In genomic region chr19:22883744-22884317, GRCm38 (mm10) we compare ENCODE assay signal across 8 mouse cellular contexts.
DNase-seq lines count a peak whose midpoint lies in the region; ATAC-seq and TF ChIP-seq lines count a peak whose summit lies in the region.

No protein-coding gene starts in this region.

- peak; percentile 22 for DNase-seq in urinary bladder, postnatal 14 days (ENCODE audit: low spot score)
- DNase-seq in urinary bladder, postnatal 25 days (ENCODE audit: low spot score): no peak
- peak; percentile 84 for DNase-seq in embryo, embryonic 11 days
- peak; percentile 58 for DNase-seq in heart, adult 8-10 months (ENCODE audit: low spot score)
- peak; percentile 31 to 40 for DNase-seq in kidney, adult 8-10 months
- no peak for DNase-seq in spleen, postnatal 10 days (ENCODE audit: low spot score in 2 of 2)

- H3K4me1 ChIP-seq in limb, embryonic 12.5 days (replicated peaks): peaks cover 7% of the 10 kb centered on the region; the same call in 1 of the 2 replicates

- no peak overlapping the region for H3K9ac ChIP-seq in limb, embryonic 12.5 days (replicated peaks)

- no peaks in the 10 kb centered on the region for H3K9me3 ChIP-seq in limb, embryonic 12.5 days

- peaks cover 10% of the 10 kb centered on the region; the same call in 1 of the 2 replicates for H3K27me3 ChIP-seq in limb, embryonic 12.5 days
- H3K27me3 ChIP-seq in myocyte (ENCODE audit: control insufficient read depth, insufficient read depth, insufficient read length): no peaks in the 10 kb centered on the region

- WGBS in limb, embryonic 12.5 days: 22% methylated on average over 18 of the region's 18 CpGs

- no peaks in the 10 kb centered on the region for H3K36me3 ChIP-seq in limb, embryonic 12.5 days
- no peaks in the 10 kb centered on the region for H3K36me3 ChIP-seq in myocyte (ENCODE audit: control insufficient read depth, insufficient read depth)

- H3K79me2 ChIP-seq in myocyte (ENCODE audit: control insufficient read depth, insufficient read depth): no peaks in the 10 kb centered on the region

- no peak for TF ChIP-seq POLR2A in myocyte (IDR thresholded peaks at IDR 0.05; ENCODE audit: insufficient read length, low read depth)

- H3K4me2 ChIP-seq in limb, embryonic 12.5 days: peak overlapping the region; percentile 50
- peak overlapping the region; percentile 30 for H3K4me2 ChIP-seq in myocyte (ENCODE audit: low read depth)

- ATAC-seq in limb, embryonic 12.5 days (ENCODE audit: insufficient number of reproducible peaks, insufficient read depth, low FRiP score, low TSS enrichment, low read depth): peak; percentile 66; the same call in 1 of the 2 replicates

- peak overlapping the region; percentile 23 for H3K4me3 ChIP-seq in limb, embryonic 12.5 days (replicated peaks)
- H3K4me3 ChIP-seq in myocyte: no peak overlapping the region

- H3K27ac ChIP-seq in limb, embryonic 12.5 days: no peak overlapping the region

- H3ac ChIP-seq in myocyte (ENCODE audit: control insufficient read depth, insufficient read length): no peak overlapping the region

TF ChIP-seq in myocyte, 11 proteins besides CTCF, POLR2A, EP300 and RAD21:
- TF ChIP-seq TCF3 (IDR thresholded peaks at IDR 0.05; ENCODE audit: insufficient read length, low read depth) (no peak), MYOD1 (IDR thresholded peaks at IDR 0.05; ENCODE audit: control insufficient read depth in 1 of 3, insufficient read length in 2 of 3, low read depth in 2 of 3) (no peak), MYOG (IDR thresholded peaks at IDR 0.05; ENCODE audit: control insufficient read depth in 1 of 3, insufficient read depth in 1 of 3, insufficient read length in 2 of 3, low read depth in 2 of 3) (no peak), E2F4 (IDR thresholded peaks at IDR 0.05; ENCODE audit: insufficient read depth) (no peak), MAX (IDR thresholded peaks at IDR 0.05; ENCODE audit: low read depth) (no peak)

Comparison
In these comparisons a context has a peak if more than half of its experiments do, and no peak if none do; other contexts are left out.
1. DNase-seq: peak in urinary bladder, postnatal 14 days (single experiment), embryo, embryonic 11 days (single experiment), heart, adult 8-10 months (single experiment) and kidney, adult 8-10 months (2 of 2); none in urinary bladder, postnatal 25 days (single experiment) and spleen, postnatal 10 days (0 of 2).